Mouse (Mus musculus): ENCODE data around the gene Gm13084. TPM values are rescaled to one million over a fixed set of nuclear protein-coding genes. Genes with fewer than 3 reads are reported as not detected.
"Not testable (repeated sequence)": the region's sequence is repeated elsewhere in the genome, so short reads cannot be mapped to it uniquely, and the experiment has no call there.

The Gm13084 gene
- not detected in 2 replicates for polyA plus RNA-seq (2015; fragmentation: Nextera tagmentation; extraction: Ambion mirVana)

DNA sequence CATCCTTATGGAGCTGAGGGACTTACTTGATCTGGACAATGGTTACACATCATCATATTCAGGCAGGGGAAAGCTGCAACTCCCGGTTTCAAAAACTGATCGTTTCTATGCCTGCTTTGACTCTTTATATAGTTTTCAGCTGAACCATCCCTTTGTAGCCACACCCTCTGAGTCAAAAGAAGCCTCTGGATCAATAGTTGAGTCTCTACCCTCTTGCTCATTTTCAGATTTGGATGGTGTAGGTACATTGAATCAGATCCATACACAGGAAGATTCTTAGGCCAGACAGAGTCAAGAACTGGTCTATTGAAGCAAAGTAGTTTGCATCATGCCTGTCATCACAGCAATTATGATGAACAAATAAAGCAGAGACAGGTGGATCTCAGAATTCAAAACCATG is at the start of gene Gm13084:
TSS of gene Gm13084 (minus strand) at position 101 of the 400 bp plus-strand sequence.
- Histone ChIP-seq H3K4me3 (no peak within 1 kb of the TSS), H3K27me3 (no peaks in the 10 kb centered on the region), H3K4me1 (replicated peaks) (no peaks in the 10 kb centered on the region), H3K9me3 (peaks cover 47% of the 10 kb centered on the region), H3K27ac (replicated peaks) (no peak within 1 kb of the TSS), H3K9ac (no peak within 1 kb of the TSS), H3K36me3 (no peaks in the 10 kb centered on the region), H3K4me2 (no peak within 1 kb of the TSS)
- no peak for ATAC-seq (ENCODE audit: low read depth)
- 82% methylated on average over 2 of the region's 2 CpGs for WGBS

DNA sequence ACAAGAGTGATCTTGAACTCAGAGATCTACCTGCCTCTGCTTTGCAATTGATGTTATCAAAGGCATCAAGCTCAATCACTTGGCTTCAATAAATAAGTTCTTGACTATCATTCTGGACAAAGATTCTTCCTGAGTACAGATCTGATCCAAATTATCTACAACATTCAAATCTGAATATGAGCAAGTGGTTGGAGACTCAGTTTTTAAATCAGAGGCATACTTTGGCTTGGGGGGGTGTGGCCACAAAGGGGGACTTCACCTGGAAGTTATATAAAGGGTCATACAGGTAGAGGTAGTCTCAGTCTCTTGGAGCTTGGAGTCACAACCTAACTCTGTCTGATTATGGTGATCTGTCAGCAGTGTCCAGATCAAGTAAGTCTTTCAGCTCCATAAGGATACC is 30.3 kb upstream of the Gm13084 start, which contains the start of gene Gm13103:
TSS of gene Gm13103 (plus strand) at position 301 of the 400 bp plus-strand sequence.
- not testable (repeated sequence) for H3K9ac ChIP-seq; H3K27ac ChIP-seq (replicated peaks); H3K4me3 ChIP-seq; H3K27me3 ChIP-seq; H3K4me1 ChIP-seq (replicated peaks); H3K36me3 ChIP-seq; H3K4me2 ChIP-seq; ATAC-seq (ENCODE audit: low read depth)
- H3K9me3 ChIP-seq = peaks cover 34% of the 10 kb centered on the region

DNA sequence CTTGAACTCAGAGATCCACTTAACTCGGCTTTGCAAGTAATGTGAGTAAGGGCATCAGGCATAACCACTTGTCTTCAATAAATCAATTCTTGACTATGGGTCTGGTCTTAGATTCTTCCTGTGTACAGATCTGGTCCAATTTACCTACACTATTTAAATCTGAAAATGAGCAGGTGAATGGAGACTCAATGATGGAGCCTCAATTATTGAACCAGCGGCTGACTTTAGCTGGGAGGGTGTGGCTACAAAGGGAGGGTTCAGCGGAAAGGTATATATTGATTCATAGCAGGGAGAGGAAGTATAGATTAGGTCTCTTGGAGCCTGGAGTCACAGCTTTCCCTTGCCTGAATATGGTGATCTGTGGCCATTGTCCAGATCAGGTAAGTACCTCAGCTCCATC is 26.8 kb downstream of the Gm13084 start, which contains the start of gene Gm13023:
TSS of gene Gm13023 (plus strand) at position 301 of the 400 bp plus-strand sequence.
- WGBS = 88% methylated on average over 3 of the region's 3 CpGs
- not testable (repeated sequence) for H3K36me3 ChIP-seq; H3K27ac ChIP-seq (replicated peaks); H3K4me1 ChIP-seq (replicated peaks); ATAC-seq (ENCODE audit: low read depth); H3K4me3 ChIP-seq; H3K4me2 ChIP-seq; H3K27me3 ChIP-seq; H3K9ac ChIP-seq
- H3K9me3 ChIP-seq = peaks cover 18% of the 10 kb centered on the region

Other genes with a start within 250 kb of the Gm13084 start
- gene Gm13083, start 201.1 kb downstream of the Gm13084 start, polyA plus RNA-seq (2015; fragmentation: Nextera tagmentation; extraction: Ambion mirVana) = not detected in 2 replicates
- not detected in 2 replicates for gene Gm13088, start 158.8 kb downstream of the Gm13084 start, polyA plus RNA-seq (2015; fragmentation: Nextera tagmentation; extraction: Ambion mirVana)
- not detected in 2 replicates for gene Gm13089, start 113.4 kb downstream of the Gm13084 start, polyA plus RNA-seq (2015; fragmentation: Nextera tagmentation; extraction: Ambion mirVana)
- not detected in 2 replicates for gene Gm13078, start 96.6 kb downstream of the Gm13084 start, polyA plus RNA-seq (2015; fragmentation: Nextera tagmentation; extraction: Ambion mirVana)
- not detected in 2 replicates for gene Gm13023, start 26.7 kb downstream of the Gm13084 start, polyA plus RNA-seq (2015; fragmentation: Nextera tagmentation; extraction: Ambion mirVana)
- not detected in 2 replicates for gene Gm13103, start 30.4 kb upstream of the Gm13084 start, polyA plus RNA-seq (2015; fragmentation: Nextera tagmentation; extraction: Ambion mirVana)
- gene Pramef6, start 84.3 kb upstream of the Gm13084 start, polyA plus RNA-seq (2015; fragmentation: Nextera tagmentation; extraction: Ambion mirVana) = not detected in 2 replicates
- not detected in 2 replicates for gene Pramef25, start 134.9 kb upstream of the Gm13084 start, polyA plus RNA-seq (2015; fragmentation: Nextera tagmentation; extraction: Ambion mirVana)
- not detected in 2 replicates for gene Gm13101, start 150.9 kb upstream of the Gm13084 start, polyA plus RNA-seq (2015; fragmentation: Nextera tagmentation; extraction: Ambion mirVana)
- gene Pramef17, start 178.3 kb upstream of the Gm13084 start, polyA plus RNA-seq (2015; fragmentation: Nextera tagmentation; extraction: Ambion mirVana) = not detected in 2 replicates
- gene Pramel4, start 243.0 kb upstream of the Gm13084 start, polyA plus RNA-seq (2015; fragmentation: Nextera tagmentation; extraction: Ambion mirVana) = not detected in 2 replicates